Mouse (Mus musculus) intestine, postnatal 0 days (tissue): ENCODE measurements around the gene Gcm1. TPM values are rescaled to one million over a fixed set of nuclear protein-coding genes. Genes with fewer than 3 reads are reported as not detected.

Source experiments
- ATAC-seq: fragments of 200-750 bp; cut with Nextera tagmentation; 2 replicates; pipeline ENCODE4 v1.8.0; 2017; ENCODE audit warnings: mild to moderate bottlenecking, moderate TSS enrichment, moderate library complexity
- H3K27ac ChIP-seq: fragments of 300-500 bp; sonication (generic); 2 replicates; pipeline ENCODE4 v1.5.1; 2014; ENCODE audit warnings: mild to moderate bottlenecking, low read depth, low read length, moderate library complexity
- H3K27me3 ChIP-seq: fragments of 300-500 bp; sonication (generic); replicated peaks from 2 replicates; pipeline ENCODE4 v1.6.1; 2014; ENCODE audit warnings: low read length, mixed read lengths; ENCODE audit not compliant: control insufficient read depth, insufficient read depth
- H3K36me3 ChIP-seq: fragments of 300-500 bp; sonication (generic); 2 replicates; pipeline ENCODE4 v1.6.1; 2014; ENCODE audit warnings: mild to moderate bottlenecking, moderate library complexity; ENCODE audit not compliant: control insufficient read depth, insufficient read depth
- H3K4me1 ChIP-seq: fragments of 300-500 bp; sonication (generic); replicated peaks from 2 replicates; pipeline ENCODE4 v1.6.1; 2014; ENCODE audit warnings: antibody characterized with exemption, low read length, mixed read lengths; ENCODE audit not compliant: control insufficient read depth, insufficient read depth
- H3K4me2 ChIP-seq: fragments of 300-500 bp; sonication (generic); replicated peaks from 2 replicates; pipeline ENCODE4 v1.6.1; 2014; ENCODE audit warnings: low read depth, mild to moderate bottlenecking, moderate library complexity
- H3K4me3 ChIP-seq: fragments of 300-500 bp; sonication (generic); 2 replicates; pipeline ENCODE4 v1.5.1; 2014; ENCODE audit warnings: low read depth, low read length
- H3K9ac ChIP-seq: fragments of 300-500 bp; sonication (generic); 2 replicates; pipeline ENCODE4 v1.6.1; 2014; ENCODE audit warnings: mild to moderate bottlenecking, low read depth, low read length
- H3K9me3 ChIP-seq: fragments of 300-500 bp; sonication (generic); 2 replicates; pipeline ENCODE4 v1.6.1; 2016; ENCODE audit warnings: mixed run types; ENCODE audit not compliant: control insufficient read depth
- CTCF ChIP-seq: sonication (generic); IDR thresholded peaks from 2 replicates; pipeline ENCODE4 v1.5.1; 2016; ENCODE audit warnings: low read depth, mild to moderate bottlenecking, control low read depth, antibody characterized with exemption, moderate library complexity
- WGBS: fragments of 180-500 bp; shearing (Covaris S2); extraction: QIAGEN DNeasy Blood & Tissue Kit; methylation state at CpG from one replicate; pipeline ENCODE4 v1.1.7; 2014; 5-methylcytosine and 5-hydroxymethylcytosine counted together
- polyA plus RNA-seq: library from polyadenylated mRNA; unstranded; fragments of >200 nt; fragmentation: Nextera tagmentation; extraction: Ambion mirVana; gene quantifications from 2 replicates; pipeline ENCODE4 v1.2.1, GENCODE M21; 2015

Gcm1 gene
- polyA plus RNA-seq, 1 experiment from 2014 or later: not detected

GRCm38 (mm10) chr9:78035831-78036230, 15.9 kb upstream of the Gcm1 start:
- Histone ChIP-seq H3K27me3 (no peaks in the 10 kb centered on the region), H3K4me2 (no peak overlapping the region), H3K27ac (no peak overlapping the region), H3K4me1 (no peaks in the 10 kb centered on the region), H3K4me3 (no peak overlapping the region), H3K9ac (no peak overlapping the region), H3K36me3 (no peaks in the 10 kb centered on the region), H3K9me3 (no peaks in the 10 kb centered on the region)
- no peak for TF ChIP-seq CTCF
- no peak for ATAC-seq
- 92% methylated on average over 8 of the region's 8 CpGs for WGBS

- Histone ChIP-seq H3K9me3 (no peaks in the 10 kb centered on the region), H3K4me3 (no peak overlapping the region), H3K36me3 (no peaks in the 10 kb centered on the region), H3K27ac (no peak overlapping the region), H3K9ac (no peak overlapping the region), H3K4me1 (no peaks in the 10 kb centered on the region), H3K4me2 (no peak overlapping the region), H3K27me3 (no peaks in the 10 kb centered on the region)
- ATAC-seq: peak; percentile 41; the same call in 1 of the 2 replicates
- peak; percentile 99 for TF ChIP-seq CTCF
- WGBS: 38% methylated on average over 18 of the region's 18 CpGs
Observed at GRCm38 (mm10) chr9:78038755-78039489, 12.8 kb upstream of the Gcm1 start.

DNA sequence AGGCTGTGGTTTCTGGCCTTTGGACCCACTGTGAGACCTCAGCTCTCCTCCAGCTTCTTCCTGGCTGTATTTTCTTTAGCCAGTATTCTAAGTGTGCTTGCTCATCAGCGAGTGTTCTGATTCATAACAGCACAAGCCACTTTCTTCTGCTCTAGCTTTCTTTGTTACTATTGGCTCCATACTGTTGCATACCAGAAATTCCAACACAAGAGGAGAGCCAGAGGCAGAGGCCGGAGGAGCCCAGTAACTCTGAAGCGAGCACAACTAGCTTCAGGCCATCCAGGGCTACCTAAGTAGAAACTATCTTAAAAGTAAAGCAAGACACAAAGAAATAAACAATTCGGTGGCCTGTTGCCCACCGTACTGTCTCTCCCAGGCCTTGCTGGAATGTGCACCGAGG, 6.6 kb upstream of the Gcm1 start:
- WGBS: 55% methylated on average over 6 of the region's 6 CpGs
- no peak for ATAC-seq
- no peak for TF ChIP-seq CTCF
- no peaks in the 10 kb centered on the region for H3K4me1 ChIP-seq
- H3K9ac ChIP-seq: no peak overlapping the region
- no peak overlapping the region for H3K4me3 ChIP-seq
- H3K9me3 ChIP-seq: no peaks in the 10 kb centered on the region
- H3K27ac ChIP-seq: no peak overlapping the region; the same call in 1 of the 2 replicates
- H3K4me2 ChIP-seq: no peak overlapping the region
- H3K36me3 ChIP-seq: no peaks in the 10 kb centered on the region
- no peaks in the 10 kb centered on the region for H3K27me3 ChIP-seq

GRCm38 (mm10) chr9:78046755-78047154, 5.0 kb upstream of the Gcm1 start:
- ATAC-seq: no peak
- H3K27ac ChIP-seq: no peak overlapping the region
- 44% methylated on average over 20 of the region's 20 CpGs for WGBS
- no peaks in the 10 kb centered on the region for H3K9me3 ChIP-seq
- H3K4me3 ChIP-seq: peak overlapping the region; percentile 31
- no peak overlapping the region for H3K9ac ChIP-seq
- no peaks in the 10 kb centered on the region for H3K27me3 ChIP-seq
- peak; percentile 40 for TF ChIP-seq CTCF
- peak overlapping the region; percentile 55 for H3K4me2 ChIP-seq
- no peaks in the 10 kb centered on the region for H3K36me3 ChIP-seq
- H3K4me1 ChIP-seq: no peaks in the 10 kb centered on the region

DNA sequence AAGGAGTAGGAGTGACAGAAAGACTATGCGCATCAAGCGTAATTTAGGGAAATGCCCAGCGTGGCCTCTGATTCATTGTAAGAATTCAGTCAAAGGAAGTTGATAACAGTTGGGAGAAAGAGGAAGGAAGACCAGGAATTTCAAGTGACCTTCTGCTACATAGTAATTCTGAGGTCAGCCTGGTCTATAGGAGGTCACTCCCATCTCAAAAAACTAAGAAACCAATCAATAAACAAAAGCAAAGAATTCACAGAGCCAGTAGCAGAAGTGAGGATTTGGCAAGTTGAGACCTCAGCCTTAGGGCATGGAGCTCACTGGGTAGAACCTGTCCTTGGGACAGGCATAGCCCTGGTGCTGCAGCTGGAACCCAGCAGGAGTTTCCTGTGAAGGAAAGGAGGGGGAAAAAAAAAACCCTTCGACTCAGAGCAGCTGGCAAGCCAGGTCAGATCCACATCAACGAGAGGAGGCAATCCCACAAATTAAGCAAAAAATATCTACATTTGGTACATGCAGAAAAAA, 1.2 kb upstream of the Gcm1 start:
- Histone ChIP-seq H3K36me3 (no peaks in the 10 kb centered on the region), H3K27ac (no peak overlapping the region), H3K4me3 (no peak overlapping the region), H3K9me3 (no peaks in the 10 kb centered on the region), H3K4me2 (no peak overlapping the region), H3K27me3 (no peaks in the 10 kb centered on the region), H3K4me1 (no peaks in the 10 kb centered on the region), H3K9ac (no peak overlapping the region)
- 57% methylated on average over 5 of the region's 5 CpGs for WGBS
- no peak for TF ChIP-seq CTCF
- ATAC-seq: no peak

GRCm38 (mm10) chr9:78053821-78054220, 2.1 kb downstream of the Gcm1 start:
- no peak overlapping the region for H3K27ac ChIP-seq
- H3K9me3 ChIP-seq: no peaks in the 10 kb centered on the region
- WGBS: 70% methylated on average over 8 of the region's 8 CpGs
- no peak overlapping the region for H3K9ac ChIP-seq
- H3K4me2 ChIP-seq: no peak overlapping the region
- H3K36me3 ChIP-seq: no peaks in the 10 kb centered on the region
- no peak for ATAC-seq
- no peaks in the 10 kb centered on the region for H3K4me1 ChIP-seq
- no peaks in the 10 kb centered on the region for H3K27me3 ChIP-seq
- no peak for TF ChIP-seq CTCF
- H3K4me3 ChIP-seq: no peak overlapping the region
